Mouse (Mus musculus) neural tube, embryonic 11.5 days (tissue): Measurements from ENCODE around the gene Cnn3. TPM values are rescaled to one million over a fixed set of nuclear protein-coding genes. Genes with fewer than 3 reads are reported as not detected.

Experiments
- ATAC-seq: fragments of 200-750 bp; cut with Nextera tagmentation; 2 replicates; pipeline ENCODE4 v1.8.0; 2017; ENCODE audit warnings: moderate number of reproducible peaks, mild to moderate bottlenecking, moderate TSS enrichment, moderate library complexity; ENCODE audit not compliant: insufficient read depth, low FRiP score, low TSS enrichment
- DNase-seq: peaks from one replicate; pipeline ENCODE4 v3.0.0-alpha.2; 2015; ENCODE audit warnings: low spot score
- H3K27ac ChIP-seq: fragments of 300-500 bp; sonication (generic); 2 replicates; pipeline ENCODE4 v1.5.1; 2014; ENCODE audit warnings: low read depth, mild to moderate bottlenecking, low read length
- H3K27me3 ChIP-seq: fragments of 300-500 bp; sonication (generic); 2 replicates; pipeline ENCODE4 v1.6.1; 2014; ENCODE audit warnings: mild to moderate bottlenecking, low read length, mixed read lengths; ENCODE audit not compliant: control insufficient read depth, insufficient read depth
- H3K36me3 ChIP-seq: fragments of 300-500 bp; sonication (generic); 2 replicates; pipeline ENCODE4 v1.6.1; 2014; ENCODE audit warnings: mild to moderate bottlenecking, low read length, moderate library complexity, mixed read lengths; ENCODE audit not compliant: control insufficient read depth, insufficient read depth
- H3K4me1 ChIP-seq: fragments of 300-500 bp; sonication (generic); 2 replicates; pipeline ENCODE4 v1.6.1; 2014; ENCODE audit warnings: low read length, mixed read lengths; ENCODE audit not compliant: control insufficient read depth, insufficient read depth
- H3K4me2 ChIP-seq: fragments of 300-500 bp; sonication (generic); 2 replicates; pipeline ENCODE4 v1.6.1; 2014; ENCODE audit warnings: low read depth, mild to moderate bottlenecking, moderate library complexity
- H3K4me3 ChIP-seq: fragments of 300-500 bp; sonication (generic); 2 replicates; pipeline ENCODE4 v1.5.1; 2014; ENCODE audit warnings: low read depth, low read length
- H3K9ac ChIP-seq: fragments of 300-500 bp; sonication (generic); 2 replicates; pipeline ENCODE4 v1.6.1; 2014; ENCODE audit warnings: mild to moderate bottlenecking, low read length
- H3K9me3 ChIP-seq: fragments of 300-500 bp; sonication (generic); 2 replicates; pipeline ENCODE4 v1.6.1; 2016; ENCODE audit warnings: low read length; ENCODE audit not compliant: control insufficient read depth
- WGBS: fragments of 180-500 bp; shearing (Covaris S2); extraction: QIAGEN DNeasy Blood & Tissue Kit; methylation state at CpG from one replicate; pipeline ENCODE4 v1.1.7; 2014; 5-methylcytosine and 5-hydroxymethylcytosine counted together
- polyA plus RNA-seq: library from polyadenylated mRNA; unstranded; fragments of >200 nt; fragmentation: Nextera tagmentation; extraction: Ambion mirVana; gene quantifications from 2 replicates; pipeline ENCODE4 v1.2.1, GENCODE M21; 2014

Cnn3 gene
- polyA plus RNA-seq, 1 experiment from 2014 or later: 1,106 TPM

DNA sequence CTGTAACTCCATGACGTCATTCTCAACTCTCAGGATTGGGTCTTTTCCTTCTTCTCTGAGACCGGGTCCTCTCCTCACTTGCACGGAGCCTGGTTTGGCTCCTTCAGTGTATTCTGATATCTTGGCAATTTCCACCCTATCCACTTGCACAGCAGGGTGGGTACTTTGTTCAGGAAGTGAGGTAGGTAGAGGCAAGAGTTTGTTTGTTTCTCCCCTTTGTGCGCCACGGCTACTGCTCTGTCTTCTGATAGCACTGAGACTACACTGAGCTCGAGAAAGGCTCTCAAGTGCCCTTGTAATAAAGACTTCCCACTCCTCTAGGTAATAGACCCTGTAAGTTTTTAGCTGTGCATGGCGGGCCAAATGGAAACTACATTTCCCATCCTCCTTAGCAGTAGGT lies 80.5 kb downstream of the Cnn3 start:
- Histone ChIP-seq H3K4me3 (no peak overlapping the region), H3K9ac (no peak overlapping the region), H3K36me3 (no peaks in the 10 kb centered on the region), H3K27me3 (no peaks in the 10 kb centered on the region), H3K4me1 (no peaks in the 10 kb centered on the region), H3K4me2 (no peak overlapping the region), H3K9me3 (no peaks in the 10 kb centered on the region), H3K27ac (no peak overlapping the region)
- WGBS: 83% methylated on average over 7 of the region's 7 CpGs
- ATAC-seq (no peak), DNase-seq (no peak)

DNA sequence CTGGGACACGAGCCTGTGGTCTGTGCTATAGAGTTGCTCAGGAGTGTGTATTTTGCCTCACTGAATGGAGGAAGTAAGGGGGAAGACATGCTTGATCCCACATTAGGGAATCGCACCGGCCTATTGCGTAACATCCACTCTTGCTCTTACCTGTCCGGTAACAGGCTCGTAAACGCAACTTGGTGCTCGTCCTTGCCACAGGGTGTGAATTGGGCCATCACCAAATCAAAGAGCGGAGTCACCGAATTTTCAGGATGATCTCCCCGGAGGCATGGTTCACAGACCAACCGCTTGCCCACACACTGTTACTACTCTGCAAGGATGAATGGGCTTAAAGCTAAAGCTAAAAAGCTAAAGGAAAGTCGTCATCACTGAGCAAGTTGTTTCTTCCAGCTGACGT lies 81.4 kb downstream of the Cnn3 start:
- ATAC-seq: no peak

More for the DNA sequence above, 81.4 kb downstream of the Cnn3 start:
- 94% methylated on average over 14 of the region's 14 CpGs for WGBS
- Histone ChIP-seq H3K4me1 (no peaks in the 10 kb centered on the region), H3K36me3 (no peaks in the 10 kb centered on the region), H3K4me2 (no peak overlapping the region), H3K27ac (no peak overlapping the region), H3K27me3 (no peaks in the 10 kb centered on the region), H3K9me3 (no peaks in the 10 kb centered on the region), H3K9ac (no peak overlapping the region), H3K4me3 (no peak overlapping the region)
- no peak for DNase-seq

Other genes with a start within 250 kb of the Cnn3 start
- 1.1 and 1.2 TPM in 2 replicates for gene Tmem56, start 143.4 kb upstream of the Cnn3 start, polyA plus RNA-seq
- gene Alg14, start 134.7 kb upstream of the Cnn3 start, polyA plus RNA-seq: 33.7 and 37.7 TPM in 2 replicates
- 0.31 and 0.41 TPM in 2 replicates for gene Slc44a3, start 105.9 kb downstream of the Cnn3 start, polyA plus RNA-seq
- not detected in 2 replicates for gene 4930432M17Rik, start 244.3 kb downstream of the Cnn3 start, polyA plus RNA-seq